Mouse (Mus musculus) MEL (cell line): ENCODE data around the gene Bahcc1.

ENCODE experiments used
- CHD1 ChIP-seq: IDR thresholded peaks from 2 replicates; pipeline ENCODE4 v1.6.1; 2012; ENCODE audit warnings: low read depth, mild to moderate bottlenecking, inconsistent platforms, low read length, improper control_type of control experiment
- CTCF ChIP-seq, 3 experiments: IDR thresholded peaks in 2 of 3; conservative IDR thresholded peaks in 1 of 3; 2 replicates each; pipeline ENCODE4 v1.5.1; 2011 to 2012; ENCODE audit warnings: low read length in 3 of 3, low read depth in 2 of 3, mild to moderate bottlenecking in 2 of 3, improper control_type of control experiment in 1 of 3, inconsistent platforms in 1 of 3, mixed read lengths in 1 of 3, moderate library complexity in 1 of 3; ENCODE audit not compliant: control insufficient read depth in 1 of 3, insufficient read depth in 1 of 3, poor library complexity in 1 of 3, severe bottlenecking in 1 of 3
- HCFC1 ChIP-seq: IDR thresholded peaks from 2 replicates; pipeline ENCODE4 v1.6.1; 2012; ENCODE audit warnings: low read depth, mild to moderate bottlenecking, inconsistent platforms, low read length, improper control_type of control experiment, moderate library complexity
- MAX ChIP-seq: IDR thresholded peaks from 2 replicates; pipeline ENCODE4 v1.6.1; 2011; ENCODE audit warnings: low read length, improper control_type of control experiment
- SMC3 ChIP-seq: IDR thresholded peaks from 2 replicates; pipeline ENCODE4 v1.6.1; 2011; ENCODE audit warnings: low read depth, low read length, improper control_type of control experiment
- UBTF ChIP-seq: IDR thresholded peaks from 2 replicates; pipeline ENCODE4 v1.6.1; 2012; ENCODE audit warnings: low read depth, mild to moderate bottlenecking, inconsistent platforms, low read length, improper control_type of control experiment, moderate library complexity, borderline replicate concordance; ENCODE audit not compliant: insufficient read depth
- USF2 ChIP-seq, 2 experiments: IDR thresholded peaks; 2 replicates each; pipeline ENCODE4 v1.6.1; 2011 to 2012; ENCODE audit warnings: improper control_type of control experiment in 2 of 2, low read length in 2 of 2, borderline replicate concordance in 1 of 2, inconsistent platforms in 1 of 2, low read depth in 1 of 2, mild to moderate bottlenecking in 1 of 2; ENCODE audit not compliant: insufficient read depth in 1 of 2
- ZMIZ1 ChIP-seq: IDR thresholded peaks from 2 replicates; pipeline ENCODE4 v1.6.1; 2012; ENCODE audit warnings: low read depth, mild to moderate bottlenecking, inconsistent platforms, low read length, improper control_type of control experiment, moderate library complexity
- ZNF384 ChIP-seq: IDR thresholded peaks from 2 replicates; pipeline ENCODE4 v1.6.1; 2012; ENCODE audit warnings: low read depth, mild to moderate bottlenecking, inconsistent platforms, low read length, improper control_type of control experiment

- no peak for TF ChIP-seq CTCF (IDR thresholded peaks at IDR 0.05 in 2 of 3, conservative IDR thresholded peaks at IDR 0.05 in 1 of 3; ENCODE audit: control insufficient read depth in 1 of 3, insufficient read depth in 1 of 3, low read depth in 2 of 3, low read length in 3 of 3, poor library complexity in 1 of 3, severe bottlenecking in 1 of 3)
- no peak for TF ChIP-seq ZNF384
- TF ChIP-seq HCFC1, result no peak
- TF ChIP-seq UBTF, result no peak
- no peak for TF ChIP-seq ZMIZ1
- TF ChIP-seq USF2 (IDR thresholded peaks at IDR 0.05; ENCODE audit: borderline replicate concordance in 1 of 2, insufficient read depth in 1 of 2, low read depth in 1 of 2, low read length in 2 of 2), result no peak
- TF ChIP-seq CHD1, result no peak
- no peak for TF ChIP-seq MAX
- TF ChIP-seq SMC3, result no peak
These were observed 23.4 kb downstream of the Bahcc1 start for GRCm38 (mm10) chr11:120256108-120256507.
